Mouse (Mus musculus): Measurements from ENCODE around the gene Lrrc10b. TPM values are rescaled to one million over a fixed set of nuclear protein-coding genes. Genes with fewer than 3 reads are reported as not detected.
A peak's percentile ranks its signal among the peaks of the same experiment; 100 is the strongest.

Lrrc10b gene
- 0.13 and 0.89 TPM in 2 replicates for polyA plus RNA-seq (2015; fragmentation: Nextera tagmentation; extraction: Ambion mirVana)

DNA sequence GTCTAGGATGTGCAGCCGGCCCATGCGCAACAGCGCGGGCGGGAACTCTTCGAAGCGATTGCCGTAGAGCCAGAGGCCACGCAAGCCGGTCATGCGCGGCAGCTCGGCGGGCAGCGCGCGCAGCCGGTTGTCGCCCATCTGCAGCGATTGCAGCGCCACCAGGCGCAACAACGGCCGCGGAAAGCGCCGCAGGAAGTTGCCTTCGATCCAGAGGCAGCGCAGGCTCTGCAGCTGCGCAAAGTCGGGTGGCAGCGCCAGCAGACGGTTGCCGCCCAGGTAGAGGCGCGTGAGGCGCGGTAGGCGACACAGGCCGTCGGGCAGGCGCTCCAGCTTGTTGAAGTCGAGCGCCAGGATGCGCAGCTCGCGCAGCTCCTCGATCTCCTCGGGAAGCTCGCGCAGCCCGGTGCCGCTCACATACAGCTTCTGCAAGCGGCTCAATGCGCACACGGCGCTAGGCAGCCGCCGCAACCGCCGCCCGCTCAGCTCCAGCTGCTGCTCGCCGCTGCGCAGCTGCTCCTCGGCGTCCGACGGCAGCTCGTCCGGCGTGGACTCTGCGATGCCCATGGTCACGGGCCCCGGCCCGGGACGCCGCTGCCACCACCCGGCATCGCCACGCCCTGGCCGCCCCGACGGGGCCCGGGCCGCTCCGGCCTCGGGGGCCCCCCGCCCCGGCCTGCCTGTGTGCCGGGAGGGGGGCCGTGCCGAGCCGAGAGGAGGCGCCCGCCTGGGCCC is at the start of gene Lrrc10b:
TSS of gene Lrrc10b (minus strand) at position 722 of the 732 bp plus-strand sequence.
- peak within 1 kb of the TSS; percentile 54 for H3K9ac ChIP-seq (replicated peaks; ENCODE audit: low read length)

DNA sequence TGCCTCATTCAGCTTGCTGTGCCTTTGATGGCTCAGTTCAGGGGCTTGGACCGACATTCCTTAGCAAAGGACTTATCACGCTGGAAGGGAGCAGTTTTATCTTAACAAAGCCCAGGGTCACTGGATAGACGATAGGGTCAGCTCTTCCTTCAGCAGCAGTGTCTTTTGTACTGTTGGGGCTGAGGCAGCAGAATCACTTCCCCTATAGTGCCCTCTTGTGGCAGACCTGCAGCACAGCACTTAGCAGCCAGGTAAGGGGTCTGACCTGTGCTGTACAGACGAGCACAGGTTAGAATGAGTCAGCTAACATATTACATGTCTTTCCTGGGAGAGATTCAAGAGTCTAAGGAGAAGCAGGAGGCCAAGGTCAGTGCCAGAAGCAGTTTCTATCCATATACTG is 45.3 kb upstream of the Lrrc10b start:
- H3K36me3 ChIP-seq (ENCODE audit: insufficient read depth, low read length) = peaks cover 30% of the 10 kb centered on the region
- H3K9ac ChIP-seq (replicated peaks; ENCODE audit: low read length) = no peak overlapping the region
- no peaks in the 10 kb centered on the region for H3K27me3 ChIP-seq (ENCODE audit: insufficient read depth, low read length)
- ATAC-seq (ENCODE audit: low FRiP score, low TSS enrichment) = no peak
- no peaks in the 10 kb centered on the region for H3K9me3 ChIP-seq (ENCODE audit: low read length)
- 14% methylated on average over 4 of the region's 4 CpGs for WGBS
- no peak overlapping the region for H3K27ac ChIP-seq (ENCODE audit: low read length)
- peaks cover 5% of the 10 kb centered on the region; the same call in 1 of the 2 replicates for H3K4me1 ChIP-seq (ENCODE audit: insufficient read depth, low read length)
- H3K4me2 ChIP-seq (replicated peaks; ENCODE audit: low read depth, low read length) = no peak overlapping the region
- H3K4me3 ChIP-seq (ENCODE audit: low read length) = no peak overlapping the region

More for the DNA sequence above, at the start of gene Lrrc10b:
- H3K4me1 ChIP-seq (ENCODE audit: insufficient read depth, low read length) = peaks cover 19% of the 10 kb centered on the region
- WGBS = under 1% methylated on average over 77 of the region's 96 CpGs
- H3K4me2 ChIP-seq (replicated peaks; ENCODE audit: low read depth, low read length) = peak within 1 kb of the TSS; percentile 95
- peaks cover 55% of the 10 kb centered on the region for H3K27me3 ChIP-seq (ENCODE audit: insufficient read depth, low read length)
- H3K27ac ChIP-seq (ENCODE audit: low read length) = no peak within 1 kb of the TSS
- peak; percentile 58 for ATAC-seq (ENCODE audit: low FRiP score, low TSS enrichment)
- H3K36me3 ChIP-seq (ENCODE audit: insufficient read depth, low read length) = no peaks in the 10 kb centered on the region
- H3K9me3 ChIP-seq (ENCODE audit: low read length) = no peaks in the 10 kb centered on the region
- peak within 1 kb of the TSS; percentile 54 for H3K4me3 ChIP-seq (ENCODE audit: low read length)

GRCm38 (mm10) chr19:10500581-10500980 is 43.3 kb upstream of the Lrrc10b start:
- Histone ChIP-seq H3K4me2 (replicated peaks; ENCODE audit: low read depth, low read length) (no peak overlapping the region), H3K4me3 (ENCODE audit: low read length) (no peak overlapping the region), H3K36me3 (ENCODE audit: insufficient read depth, low read length) (peaks cover 25% of the 10 kb centered on the region), H3K27ac (ENCODE audit: low read length) (no peak overlapping the region), H3K4me1 (ENCODE audit: insufficient read depth, low read length) (peaks cover 6% of the 10 kb centered on the region; the same call in 1 of the 2 replicates), H3K9ac (replicated peaks; ENCODE audit: low read length) (no peak overlapping the region), H3K27me3 (ENCODE audit: insufficient read depth, low read length) (no peaks in the 10 kb centered on the region), H3K9me3 (ENCODE audit: low read length) (no peaks in the 10 kb centered on the region)
- ATAC-seq (ENCODE audit: low FRiP score, low TSS enrichment) = no peak
- 91% methylated on average over 8 of the region's 8 CpGs for WGBS

DNA sequence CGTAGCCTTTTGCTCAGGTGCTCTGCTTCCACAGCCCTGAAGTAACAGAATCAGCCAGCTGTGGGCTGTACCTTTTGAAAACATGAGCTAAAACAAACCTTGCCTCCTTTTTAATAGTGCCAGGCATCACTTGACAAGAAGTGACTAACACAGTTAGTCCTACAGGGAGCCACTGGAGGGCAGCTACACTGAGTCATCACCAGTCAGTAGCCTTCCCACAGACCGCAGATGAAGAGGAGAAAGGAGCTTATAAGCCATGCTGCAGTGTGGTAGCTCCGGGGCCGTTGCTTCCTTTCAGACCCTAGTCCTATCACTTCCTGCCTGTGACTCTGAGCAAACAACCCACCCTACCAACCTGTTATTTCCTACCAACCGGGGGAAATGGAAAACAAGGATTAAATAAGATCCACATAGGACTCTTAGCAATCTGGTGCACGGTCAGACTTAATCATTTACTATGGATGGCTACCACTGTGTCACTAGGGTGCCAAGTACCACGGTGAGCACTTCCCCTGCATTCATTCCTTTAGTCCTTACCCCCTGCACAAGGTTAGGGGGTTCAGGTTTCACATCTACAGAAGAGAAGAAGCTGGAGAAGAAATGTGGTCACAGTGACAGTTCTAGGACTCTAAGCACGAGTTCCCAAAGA is 40.4 kb upstream of the Lrrc10b start:
- 38% methylated on average over 8 of the region's 8 CpGs for WGBS
- no peak overlapping the region for H3K27ac ChIP-seq (ENCODE audit: low read length)
- H3K36me3 ChIP-seq (ENCODE audit: insufficient read depth, low read length) = peaks cover 18% of the 10 kb centered on the region
- no peak overlapping the region for H3K4me3 ChIP-seq (ENCODE audit: low read length)
- H3K4me2 ChIP-seq (replicated peaks; ENCODE audit: low read depth, low read length) = no peak overlapping the region
- H3K9ac ChIP-seq (replicated peaks; ENCODE audit: low read length) = no peak overlapping the region
- no peaks in the 10 kb centered on the region for H3K9me3 ChIP-seq (ENCODE audit: low read length)
- peaks cover 6% of the 10 kb centered on the region; the same call in 1 of the 2 replicates for H3K4me1 ChIP-seq (ENCODE audit: insufficient read depth, low read length)
- no peaks in the 10 kb centered on the region for H3K27me3 ChIP-seq (ENCODE audit: insufficient read depth, low read length)
- ATAC-seq (ENCODE audit: low FRiP score, low TSS enrichment) = no peak

GRCm38 (mm10) chr19:10496976-10497375 is 39.7 kb upstream of the Lrrc10b start:
- Histone ChIP-seq H3K4me1 (ENCODE audit: insufficient read depth, low read length) (peaks cover 6% of the 10 kb centered on the region; the same call in 1 of the 2 replicates), H3K9ac (replicated peaks; ENCODE audit: low read length) (no peak overlapping the region), H3K4me2 (replicated peaks; ENCODE audit: low read depth, low read length) (no peak overlapping the region), H3K4me3 (ENCODE audit: low read length) (no peak overlapping the region), H3K27ac (ENCODE audit: low read length) (no peak overlapping the region), H3K36me3 (ENCODE audit: insufficient read depth, low read length) (peaks cover 17% of the 10 kb centered on the region), H3K27me3 (ENCODE audit: insufficient read depth, low read length) (no peaks in the 10 kb centered on the region), H3K9me3 (ENCODE audit: low read length) (no peaks in the 10 kb centered on the region)
- WGBS = 70% methylated on average over 2 of the region's 2 CpGs
- no peak for ATAC-seq (ENCODE audit: low FRiP score, low TSS enrichment)

DNA sequence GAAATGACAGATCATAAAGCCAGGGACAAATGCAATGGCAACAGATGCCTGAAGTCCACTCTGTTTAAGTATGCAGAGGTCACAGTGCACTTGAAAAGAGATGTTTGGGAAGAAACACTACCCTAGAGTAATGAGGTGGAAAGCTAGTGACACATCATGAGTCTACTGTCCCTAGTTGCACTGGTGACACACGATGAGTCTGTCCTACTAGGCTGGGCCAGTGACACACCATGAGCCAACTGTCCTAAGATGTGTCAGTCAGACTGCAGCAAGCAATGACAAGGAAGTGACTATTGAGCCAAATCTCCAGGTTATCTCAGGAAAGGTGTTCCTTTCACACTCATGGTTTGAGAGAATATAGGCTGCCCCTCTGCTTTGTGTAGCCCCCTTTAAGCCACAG is 38.4 kb upstream of the Lrrc10b start:
- Histone ChIP-seq H3K9ac (replicated peaks; ENCODE audit: low read length) (no peak overlapping the region), H3K36me3 (ENCODE audit: insufficient read depth, low read length) (peaks cover 4% of the 10 kb centered on the region; the same call in 1 of the 2 replicates), H3K9me3 (ENCODE audit: low read length) (no peaks in the 10 kb centered on the region), H3K4me1 (ENCODE audit: insufficient read depth, low read length) (peaks cover 6% of the 10 kb centered on the region; the same call in 1 of the 2 replicates), H3K4me2 (replicated peaks; ENCODE audit: low read depth, low read length) (no peak overlapping the region), H3K27me3 (ENCODE audit: insufficient read depth, low read length) (no peaks in the 10 kb centered on the region), H3K4me3 (ENCODE audit: low read length) (no peak overlapping the region), H3K27ac (ENCODE audit: low read length) (no peak overlapping the region)
- no peak for ATAC-seq (ENCODE audit: low FRiP score, low TSS enrichment)
- 40% methylated on average over 1 of the region's 1 CpGs for WGBS

- Histone ChIP-seq H3K27me3 (ENCODE audit: insufficient read depth, low read length) (no peaks in the 10 kb centered on the region), H3K4me1 (ENCODE audit: insufficient read depth, low read length) (0 out of 2 replicates have a peak, but pooled peaks cover 3% of the 10 kb centered on the region), H3K27ac (ENCODE audit: low read length) (no peak overlapping the region), H3K4me3 (ENCODE audit: low read length) (no peak overlapping the region), H3K36me3 (ENCODE audit: insufficient read depth, low read length) (no peaks in the 10 kb centered on the region), H3K9me3 (ENCODE audit: low read length) (no peaks in the 10 kb centered on the region), H3K9ac (replicated peaks; ENCODE audit: low read length) (no peak overlapping the region), H3K4me2 (replicated peaks; ENCODE audit: low read depth, low read length) (no peak overlapping the region)
- WGBS = 16% methylated on average over 9 of the region's 9 CpGs
- peak; percentile 88 for ATAC-seq (ENCODE audit: low FRiP score, low TSS enrichment)
Observed at GRCm38 (mm10) chr19:10486264-10486738, 29.0 kb upstream of the Lrrc10b start.

- ATAC-seq (ENCODE audit: low FRiP score, low TSS enrichment) = peak; percentile 49; the same call in 1 of the 2 replicates
- H3K9ac ChIP-seq (replicated peaks; ENCODE audit: low read length) = no peak within 1 kb of the TSS
- H3K9me3 ChIP-seq (ENCODE audit: low read length) = no peaks in the 10 kb centered on the region
- H3K27me3 ChIP-seq (ENCODE audit: insufficient read depth, low read length) = no peaks in the 10 kb centered on the region
- 0 out of 2 replicates have a peak, but pooled peaks cover 3% of the 10 kb centered on the region for H3K4me1 ChIP-seq (ENCODE audit: insufficient read depth, low read length)
- H3K4me2 ChIP-seq (replicated peaks; ENCODE audit: low read depth, low read length) = no peak within 1 kb of the TSS
- 39% methylated on average over 6 of the region's 6 CpGs for WGBS
- H3K27ac ChIP-seq (ENCODE audit: low read length) = no peak within 1 kb of the TSS
- no peak within 1 kb of the TSS for H3K4me3 ChIP-seq (ENCODE audit: low read length)
- H3K36me3 ChIP-seq (ENCODE audit: insufficient read depth, low read length) = no peaks in the 10 kb centered on the region
Observed at GRCm38 (mm10) chr19:10482703-10483102, 25.4 kb upstream of the Lrrc10b start, which contains the start of gene Ppp1r32. Gene Ppp1r32, minus strand, starts transcription at chr19:10482928.

DNA sequence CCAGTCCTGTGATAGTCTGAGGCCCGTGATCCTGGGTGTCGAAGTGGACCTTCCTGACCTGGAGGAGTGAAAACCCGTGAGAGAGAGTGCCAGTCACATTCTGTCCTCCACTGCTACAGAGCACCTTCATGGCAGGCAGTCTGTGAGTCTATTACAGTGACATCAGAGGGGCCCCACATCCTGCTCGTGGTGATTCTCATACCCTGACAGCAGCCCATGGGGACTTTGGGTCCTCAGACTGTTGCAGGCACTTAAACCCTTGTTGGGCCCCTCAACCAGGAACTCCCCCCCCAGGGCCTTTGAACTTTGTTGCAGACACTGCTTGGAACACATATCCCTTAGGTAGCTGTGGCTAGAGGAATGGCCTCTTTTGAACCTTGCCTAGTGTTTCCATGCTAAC is 22.3 kb upstream of the Lrrc10b start:
- no peaks in the 10 kb centered on the region for H3K4me1 ChIP-seq (ENCODE audit: insufficient read depth, low read length)
- H3K36me3 ChIP-seq (ENCODE audit: insufficient read depth, low read length) = no peaks in the 10 kb centered on the region
- H3K27ac ChIP-seq (ENCODE audit: low read length) = no peak overlapping the region
- ATAC-seq (ENCODE audit: low FRiP score, low TSS enrichment) = no peak
- 35% methylated on average over 4 of the region's 4 CpGs for WGBS
- no peak overlapping the region for H3K4me3 ChIP-seq (ENCODE audit: low read length)
- no peak overlapping the region for H3K9ac ChIP-seq (replicated peaks; ENCODE audit: low read length)
- no peak overlapping the region for H3K4me2 ChIP-seq (replicated peaks; ENCODE audit: low read depth, low read length)
- no peaks in the 10 kb centered on the region for H3K9me3 ChIP-seq (ENCODE audit: low read length)
- H3K27me3 ChIP-seq (ENCODE audit: insufficient read depth, low read length) = peaks cover 2% of the 10 kb centered on the region; the same call in 1 of the 2 replicates

Measured in kidney, embryonic 16.5 days (tissue).